Mouse (Mus musculus): Measurements from ENCODE around the gene Tfam. TPM values are rescaled to one million over a fixed set of nuclear protein-coding genes. Genes with fewer than 3 reads are reported as not detected.

Gene Tfam
- total RNA-seq (2015; ENCODE audit: low replicate concordance), result 14.8 and 17.6 TPM in 2 replicates
- total RNA-seq (2017; ENCODE audit: low replicate concordance), result 17.2 and 26.0 TPM in 2 replicates

DNA sequence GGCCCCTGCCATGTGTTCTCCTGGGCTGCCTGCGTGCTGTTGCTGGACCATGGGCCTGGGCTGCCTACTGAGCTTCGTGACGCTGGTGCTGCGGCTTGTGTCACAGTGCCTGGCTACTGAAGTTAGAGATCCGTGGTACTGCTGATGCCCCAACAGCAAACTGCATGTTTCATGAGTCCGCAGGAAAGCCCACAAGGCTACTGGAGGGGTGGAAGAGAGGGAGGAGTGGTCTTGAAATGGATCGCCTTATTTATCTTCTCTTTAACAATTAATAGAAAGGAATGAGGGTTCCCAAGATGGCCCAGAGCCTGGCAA lies at the start of gene Tfam:
Tfam (minus strand) TSS at position 41 of the 315 bp plus-strand sequence.
- no peak for ATAC-seq (replicated peaks; ENCODE audit: low FRiP score, poor library complexity, severe bottlenecking)

DNA sequence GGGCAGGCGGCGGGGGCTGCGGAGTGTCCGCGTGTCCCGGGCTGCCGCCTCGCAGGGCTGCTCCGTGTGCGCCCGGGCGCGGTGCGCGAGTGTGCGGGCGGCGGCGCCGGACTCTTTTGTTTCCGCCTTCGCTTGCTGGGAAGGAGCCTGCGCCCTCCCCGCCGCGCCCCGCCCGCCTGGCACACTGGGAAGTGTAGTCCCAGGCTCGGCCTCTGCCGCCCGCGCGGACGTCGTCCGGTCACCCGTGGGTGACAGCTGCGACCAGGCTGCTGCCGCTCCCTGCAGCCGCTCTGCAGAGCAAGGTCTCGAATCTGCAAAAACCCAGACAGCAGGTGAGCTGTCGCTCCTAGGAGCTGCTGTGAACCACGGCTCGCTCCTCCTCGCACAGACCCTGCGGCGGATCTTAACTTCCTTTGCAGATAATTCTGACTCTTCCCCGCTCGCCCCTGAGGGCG lies 47.1 kb upstream of the Tfam start, which contains the start of gene Ube2d1:
Ube2d1 (minus strand) TSS at position 137 of the 455 bp plus-strand sequence.
- no peak for ATAC-seq (replicated peaks; ENCODE audit: low FRiP score, poor library complexity, severe bottlenecking)

DNA sequence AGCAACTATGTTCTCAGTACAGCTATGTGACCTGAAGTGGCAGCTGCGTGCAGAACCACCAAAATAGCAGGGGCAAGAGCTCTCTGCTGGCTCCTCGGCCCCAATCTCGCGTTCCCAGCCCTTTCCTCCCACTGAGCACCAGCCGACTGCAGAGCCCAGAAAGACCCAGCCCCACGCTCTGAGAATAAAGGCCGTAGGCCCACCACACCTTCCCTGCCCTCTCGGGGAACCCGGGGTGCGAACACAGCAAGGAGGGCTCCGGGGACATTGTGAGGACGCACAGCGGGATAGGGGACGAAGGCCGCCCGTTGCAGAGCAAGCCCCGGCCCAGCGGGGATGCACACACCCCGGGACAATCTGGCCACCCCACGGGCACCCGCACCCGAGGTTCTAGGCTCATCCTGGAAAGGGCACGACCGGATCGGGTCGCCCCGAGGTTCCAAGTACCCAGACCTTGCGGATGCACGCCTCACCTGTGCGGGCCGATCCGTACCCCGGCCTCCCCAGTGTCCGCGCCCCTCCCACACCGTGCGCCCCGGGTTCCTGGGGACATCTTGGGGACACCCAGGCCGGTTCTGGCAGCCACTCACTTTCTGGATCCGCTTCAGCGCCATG lies 46.5 kb upstream of the Tfam start:
- ATAC-seq (replicated peaks; ENCODE audit: low FRiP score, poor library complexity, severe bottlenecking), result no peak

- no peak for ATAC-seq (replicated peaks; ENCODE audit: low FRiP score, poor library complexity, severe bottlenecking)
Measured at GRCm38 (mm10) chr10:71284131-71284510, 46.0 kb upstream of the Tfam start.

- ATAC-seq (replicated peaks; ENCODE audit: low FRiP score, poor library complexity, severe bottlenecking), result no peak
Measured at GRCm38 (mm10) chr10:71273008-71273739, 35.1 kb upstream of the Tfam start.

- ATAC-seq (replicated peaks; ENCODE audit: low FRiP score, poor library complexity, severe bottlenecking), result no peak
Measured at GRCm38 (mm10) chr10:71267973-71268372, 29.9 kb upstream of the Tfam start.

DNA sequence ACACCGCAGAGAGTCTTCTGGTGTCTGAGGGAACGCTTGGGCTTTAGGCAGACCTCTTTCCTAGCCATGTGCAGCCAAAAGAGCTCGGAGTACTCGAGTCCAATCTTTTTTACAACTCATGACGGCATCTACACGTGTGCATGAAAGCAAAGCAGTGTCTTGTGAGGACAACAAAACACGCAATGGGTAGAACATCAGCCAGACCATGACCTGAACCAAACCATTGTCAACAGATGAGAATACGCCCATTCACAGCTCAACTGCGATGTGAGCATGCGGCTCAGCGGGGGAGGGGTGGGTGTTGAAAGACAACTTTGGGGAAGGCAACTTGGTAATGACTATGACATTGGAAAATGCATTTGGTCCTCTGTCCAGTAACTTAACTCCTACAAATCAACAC lies 29.4 kb upstream of the Tfam start:
- no peak for ATAC-seq (replicated peaks; ENCODE audit: low FRiP score, poor library complexity, severe bottlenecking)

DNA sequence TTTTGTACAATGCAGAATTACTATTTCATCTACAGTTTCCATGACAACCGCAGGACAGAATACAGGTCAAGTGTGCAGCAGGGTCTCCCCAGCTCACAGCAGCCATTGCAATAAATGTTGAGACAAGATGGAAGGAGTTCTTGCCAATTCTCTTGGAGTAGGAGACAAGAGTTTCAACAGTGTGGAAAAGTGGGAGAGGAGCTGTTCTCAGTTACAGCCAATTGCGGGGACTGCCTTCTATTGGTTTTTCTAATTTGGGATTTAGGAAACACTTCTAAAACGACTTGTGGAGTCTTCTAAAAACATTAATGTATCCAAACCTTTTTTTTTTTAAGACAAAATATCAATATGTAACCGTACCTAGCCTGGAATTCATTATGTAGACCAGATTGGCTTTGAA lies 27.0 kb upstream of the Tfam start:
- ATAC-seq (replicated peaks; ENCODE audit: low FRiP score, poor library complexity, severe bottlenecking), result no peak

- no peak for ATAC-seq (replicated peaks; ENCODE audit: low FRiP score, poor library complexity, severe bottlenecking)
Measured at GRCm38 (mm10) chr10:71261637-71262036, 23.6 kb upstream of the Tfam start.

- no peak for ATAC-seq (replicated peaks; ENCODE audit: low FRiP score, poor library complexity, severe bottlenecking)
Measured at GRCm38 (mm10) chr10:71258943-71259342, 20.9 kb upstream of the Tfam start.

DNA sequence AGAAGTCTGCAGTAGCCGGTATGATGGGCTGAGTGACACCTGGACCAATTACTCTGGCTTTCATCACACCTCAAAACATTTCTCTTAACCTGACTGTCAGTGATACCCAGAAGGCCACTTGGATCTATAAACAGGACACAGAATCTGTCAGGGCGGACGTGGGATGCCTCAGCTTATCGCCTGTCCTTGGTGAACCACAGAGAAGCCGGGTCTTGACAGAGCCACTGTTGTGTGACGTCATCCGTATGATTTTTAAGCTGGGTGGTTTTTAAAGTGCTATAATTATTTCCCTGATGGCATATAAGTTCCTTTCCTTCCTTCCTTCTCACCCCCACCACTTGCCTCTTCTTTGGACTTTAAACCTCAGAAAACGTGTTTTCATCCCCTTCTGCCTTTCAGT lies 20.4 kb upstream of the Tfam start:
- ATAC-seq (replicated peaks; ENCODE audit: low FRiP score, poor library complexity, severe bottlenecking), result no peak

DNA sequence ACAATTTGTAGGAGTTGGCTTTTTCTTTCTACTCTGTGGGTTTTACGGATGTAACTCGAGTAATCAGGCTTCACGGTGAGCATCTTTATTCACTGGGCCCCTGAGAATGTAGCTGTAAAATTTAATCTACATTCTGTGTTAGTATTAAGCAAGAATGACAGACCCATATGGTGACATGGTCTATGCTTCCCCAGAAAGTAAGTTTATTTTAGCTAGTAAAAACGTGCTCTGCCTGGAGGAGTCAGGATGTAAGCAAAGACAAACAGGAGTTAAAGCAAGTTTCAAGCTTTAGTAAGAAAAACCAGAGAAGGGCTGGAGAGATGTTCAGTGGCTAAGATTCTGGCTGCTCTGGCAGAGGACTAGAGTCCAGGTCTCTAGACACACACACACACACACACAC lies 15.1 kb upstream of the Tfam start:
- ATAC-seq (replicated peaks; ENCODE audit: low FRiP score, poor library complexity, severe bottlenecking), result no peak

DNA sequence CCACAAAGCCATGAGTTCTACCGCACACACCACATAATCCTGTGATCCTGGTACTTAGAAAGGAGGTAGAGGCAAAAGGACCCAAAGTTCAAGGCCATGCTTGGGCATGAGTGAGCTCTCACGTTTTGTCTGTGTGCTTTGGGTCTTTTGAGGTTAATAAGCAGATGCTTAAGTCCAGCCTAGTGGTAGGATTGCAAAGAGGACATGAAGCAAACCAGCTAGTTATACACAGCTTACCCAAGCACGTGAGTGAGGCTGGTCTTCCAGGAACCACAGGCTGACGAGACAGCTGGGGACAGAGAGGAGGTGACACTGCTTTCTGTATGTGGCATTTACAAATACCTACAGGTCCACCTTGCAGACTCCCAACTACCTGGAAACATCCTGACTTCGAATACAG lies 14.3 kb upstream of the Tfam start:
- ATAC-seq (replicated peaks; ENCODE audit: low FRiP score, poor library complexity, severe bottlenecking), result no peak

DNA sequence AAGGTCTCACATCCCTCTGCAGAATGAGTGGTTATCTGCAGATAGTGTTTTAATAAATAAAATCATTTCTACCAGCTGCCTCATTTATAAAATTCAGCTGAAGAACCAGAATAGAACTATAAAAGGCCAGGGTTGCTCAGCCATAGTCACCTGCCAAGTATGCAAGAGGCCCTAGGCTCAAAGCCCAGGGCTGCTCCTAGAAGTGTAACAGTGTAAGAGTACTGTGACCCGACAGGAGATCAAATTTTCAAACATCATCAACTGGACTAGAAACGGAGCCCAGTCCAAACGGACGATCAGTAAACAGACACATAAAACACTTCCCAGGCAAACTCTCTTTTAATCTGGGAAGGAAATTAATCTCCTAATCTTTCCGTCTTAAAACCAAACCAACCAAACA lies 13.8 kb upstream of the Tfam start:
- no peak for ATAC-seq (replicated peaks; ENCODE audit: low FRiP score, poor library complexity, severe bottlenecking)

DNA sequence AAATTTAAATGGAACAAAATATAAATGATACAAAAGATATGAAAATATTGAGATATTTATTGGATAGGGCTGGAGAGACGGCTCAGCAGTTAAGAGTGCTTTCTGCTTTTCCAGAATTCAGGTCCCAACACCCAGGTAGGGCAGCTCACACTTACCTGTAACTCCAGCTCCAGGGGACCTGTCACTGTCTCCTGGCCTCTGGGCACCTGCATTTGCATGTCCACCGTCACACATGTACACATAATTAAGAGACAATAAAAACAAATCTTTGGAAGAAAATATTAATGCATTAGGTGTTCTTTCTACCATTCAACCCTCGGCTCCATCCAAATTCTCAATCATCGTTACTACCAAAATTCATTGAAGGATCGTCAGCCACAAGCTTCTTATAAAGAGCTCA lies 13.2 kb upstream of the Tfam start:
- no peak for ATAC-seq (replicated peaks; ENCODE audit: low FRiP score, poor library complexity, severe bottlenecking)

- no peak for ATAC-seq (replicated peaks; ENCODE audit: low FRiP score, poor library complexity, severe bottlenecking)
Measured at GRCm38 (mm10) chr10:71250472-71250871, 12.4 kb upstream of the Tfam start.

DNA sequence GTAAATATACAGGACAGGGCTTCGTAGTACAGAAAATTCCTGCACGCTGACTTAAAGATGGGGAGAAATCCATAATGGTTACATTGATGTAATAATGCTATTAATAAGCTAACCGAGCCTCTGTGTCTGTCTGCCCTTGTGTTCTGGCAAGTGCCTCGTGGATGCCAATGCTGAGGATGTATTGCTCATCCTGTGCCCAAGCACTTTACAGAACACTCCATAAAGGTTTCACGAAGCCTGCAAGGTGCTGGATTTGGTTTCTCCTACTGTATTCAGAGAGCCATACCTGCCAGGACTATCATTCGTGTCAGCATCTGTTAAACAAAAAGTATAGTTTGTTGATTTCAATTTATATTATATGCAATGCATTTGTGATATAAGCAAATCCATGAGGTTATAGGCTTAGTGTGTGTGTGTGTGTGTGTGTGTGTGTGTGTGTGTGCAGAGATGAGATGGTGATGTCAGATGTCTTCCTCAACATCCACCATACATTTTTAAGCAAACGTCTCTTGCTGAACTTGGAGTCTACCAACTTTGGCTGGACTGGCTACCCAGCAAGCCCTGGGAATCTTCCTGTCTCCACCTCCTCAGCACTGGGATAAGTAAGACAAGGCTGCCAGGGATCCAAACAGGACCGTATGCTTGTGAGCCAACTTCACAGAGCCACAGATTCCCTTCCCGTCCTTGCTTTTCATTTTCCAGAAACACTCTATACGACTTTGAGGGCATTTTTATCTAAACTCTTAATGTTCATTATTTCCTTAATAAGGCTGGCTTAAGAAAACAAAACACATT lies 11.2 kb upstream of the Tfam start:
- ATAC-seq (replicated peaks; ENCODE audit: low FRiP score, poor library complexity, severe bottlenecking), result no peak

DNA sequence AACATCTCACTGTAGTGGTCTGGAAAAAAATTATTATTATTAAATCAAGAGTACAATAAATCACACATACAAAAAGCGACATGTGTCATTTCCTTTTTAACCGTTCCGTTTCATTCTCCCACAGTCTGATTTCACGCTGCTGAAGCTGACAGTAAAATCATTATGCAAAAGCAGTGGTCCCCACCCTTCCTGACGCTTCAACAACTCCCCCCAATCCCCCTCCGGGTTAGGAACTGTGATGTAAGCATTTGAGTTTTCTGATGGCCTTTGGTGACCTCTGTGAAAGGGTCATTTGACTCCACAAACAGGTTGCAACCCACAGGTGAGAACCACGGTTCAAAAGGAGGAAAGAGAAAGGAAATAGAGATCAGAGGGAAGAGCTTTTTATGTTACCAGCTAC lies 8.9 kb upstream of the Tfam start:
- ATAC-seq (replicated peaks; ENCODE audit: low FRiP score, poor library complexity, severe bottlenecking), result no peak

DNA sequence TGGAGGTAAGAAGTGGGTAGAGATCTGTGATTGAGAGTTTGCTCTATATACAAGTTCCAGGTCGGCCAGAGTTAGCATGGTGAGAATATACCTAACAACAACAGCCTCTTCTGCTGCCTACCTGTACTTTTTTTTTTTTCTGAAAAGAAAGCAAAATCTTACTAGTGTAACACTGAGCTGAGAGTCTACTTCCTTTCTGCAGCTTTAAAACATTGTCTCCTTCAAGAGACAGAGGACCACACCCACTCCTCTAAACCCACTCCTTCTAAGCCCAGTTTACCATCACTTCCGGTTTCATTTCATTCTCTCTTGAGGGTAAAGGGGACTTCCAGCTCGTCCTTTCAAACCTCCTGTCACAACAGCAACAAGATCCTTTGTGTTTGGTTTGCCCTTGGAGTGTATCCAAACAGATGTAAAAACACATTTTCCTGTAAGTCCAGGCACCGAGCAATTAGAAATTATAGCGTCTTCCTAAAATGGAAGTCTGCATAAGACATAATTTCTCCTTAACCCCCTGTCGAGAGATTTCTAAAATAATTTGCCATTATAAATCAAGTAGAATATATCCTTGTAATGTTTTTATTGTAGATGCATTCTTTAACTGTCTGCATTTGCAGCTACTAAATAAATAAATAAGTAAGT lies 1.5 kb upstream of the Tfam start:
- no peak for ATAC-seq (replicated peaks; ENCODE audit: low FRiP score, poor library complexity, severe bottlenecking)

- ATAC-seq (replicated peaks; ENCODE audit: low FRiP score, poor library complexity, severe bottlenecking), result peak; percentile 99
Measured at GRCm38 (mm10) chr10:71237516-71238239, 402 bp downstream of the Tfam start.

All from erythroid progenitor cell, adult 5-6 weeks (primary cell).